Mouse (Mus musculus): ENCODE measurements around the gene Gm20388. TPM values are rescaled to one million over a fixed set of nuclear protein-coding genes. Genes with fewer than 3 reads are reported as not detected.

Gm20388 gene
- polyA plus RNA-seq, 1 experiment from 2014 or later = not detected

DNA sequence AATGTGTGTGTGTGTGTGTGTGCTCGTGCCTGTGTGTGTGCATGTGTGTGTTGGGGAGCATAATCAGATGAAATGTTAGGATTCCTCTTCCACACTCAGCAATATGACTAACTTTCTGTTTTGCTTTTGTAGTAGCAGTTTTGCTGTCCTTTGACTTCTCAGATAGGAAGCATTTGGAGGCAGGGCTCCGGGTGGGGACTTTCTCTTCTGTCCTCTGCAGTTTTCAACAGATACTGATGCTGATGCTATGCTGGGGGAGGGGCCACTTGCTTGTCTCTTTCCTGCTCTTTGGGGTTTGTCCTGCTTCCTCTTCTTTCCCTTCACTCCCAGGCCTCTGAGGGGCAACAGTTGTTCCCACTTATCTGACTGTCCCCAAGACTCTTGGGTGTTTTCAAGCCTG, 4319.2 kb downstream of the Gm20388 start:
- Histone ChIP-seq H3K9ac (ENCODE audit: low read length) (no peak overlapping the region), H3K4me3 (ENCODE audit: low read depth, low read length) (no peak overlapping the region), H3K27me3 (ENCODE audit: control insufficient read depth, insufficient read depth, low read length) (no peaks in the 10 kb centered on the region), H3K4me1 (ENCODE audit: control insufficient read depth, insufficient read depth, low read length) (peaks cover 5% of the 10 kb centered on the region; the same call in 1 of the 2 replicates), H3K27ac (replicated peaks; ENCODE audit: low read depth, low read length) (no peak overlapping the region), H3K9me3 (ENCODE audit: control insufficient read depth, low read length) (no peaks in the 10 kb centered on the region), H3K36me3 (ENCODE audit: control insufficient read depth, insufficient read depth, low read length) (no peaks in the 10 kb centered on the region), H3K4me2 (ENCODE audit: low read depth, severe bottlenecking) (no peak overlapping the region)
- ATAC-seq (ENCODE audit: insufficient number of reproducible peaks, low FRiP score, low TSS enrichment, low read depth) (no peak), DNase-seq (ENCODE audit: low spot score) (no peak)
- 69% methylated on average over 2 of the region's 2 CpGs for WGBS

DNA sequence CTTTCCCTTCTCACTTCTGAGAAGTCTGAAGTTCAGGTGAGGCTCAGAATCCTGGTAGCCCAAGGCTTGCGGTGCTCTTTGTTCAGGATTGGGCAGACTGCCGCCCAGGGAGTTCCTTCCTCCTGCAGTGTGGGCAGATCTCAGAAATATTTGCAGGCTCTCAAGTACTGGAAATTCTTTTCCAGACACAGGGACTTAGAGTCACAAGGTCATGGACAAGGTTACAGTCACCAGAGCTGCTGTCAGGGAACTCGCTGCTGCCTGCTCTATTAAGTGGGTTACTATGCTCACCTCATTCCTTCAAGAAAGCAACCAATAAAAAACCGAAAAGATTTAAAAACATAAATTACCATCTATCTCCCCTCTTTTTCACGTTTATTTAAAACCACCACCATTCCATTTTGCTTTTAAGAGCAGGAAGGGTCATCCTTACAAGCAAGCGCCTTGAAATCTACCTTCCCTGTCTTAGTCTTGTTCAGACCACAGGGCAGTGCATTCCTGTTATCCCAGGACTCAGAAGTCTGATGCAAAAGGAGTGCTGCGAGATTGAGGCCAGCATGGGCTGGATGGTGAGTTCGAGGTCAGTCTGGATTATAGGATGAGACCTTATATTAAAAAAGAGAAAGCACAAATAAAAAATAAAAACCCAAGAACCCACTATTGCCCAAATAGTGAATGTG, 4320.0 kb downstream of the Gm20388 start:
- WGBS = 54% methylated on average over 8 of the region's 8 CpGs
- ATAC-seq (ENCODE audit: insufficient number of reproducible peaks, low FRiP score, low TSS enrichment, low read depth) = no peak
- no peak overlapping the region for H3K27ac ChIP-seq (replicated peaks; ENCODE audit: low read depth, low read length)

DNA sequence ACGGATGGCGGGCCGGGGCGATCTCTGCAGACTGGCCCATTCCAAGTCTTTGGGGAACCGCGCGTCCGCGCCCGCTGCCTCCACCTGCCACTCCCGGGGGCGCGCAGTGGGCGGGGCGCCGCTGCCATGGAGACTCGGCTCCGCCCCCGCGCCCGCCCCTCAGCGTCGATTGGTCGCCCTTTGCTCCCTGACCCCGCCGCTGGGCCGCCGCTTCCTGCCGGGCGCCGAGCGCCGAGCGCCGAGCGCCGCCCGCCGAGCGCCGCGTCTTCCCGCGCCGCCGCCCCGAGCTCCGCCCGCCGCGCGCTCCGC, 4320.5 kb downstream of the Gm20388 start, which contains the start of gene Galnt2:
Gene Galnt2 (plus strand): TSS at position 216 of the 309 bp plus-strand sequence.
- H3K4me1 ChIP-seq (ENCODE audit: control insufficient read depth, insufficient read depth, low read length) = peaks cover 5% of the 10 kb centered on the region; the same call in 1 of the 2 replicates
- ATAC-seq (ENCODE audit: insufficient number of reproducible peaks, low FRiP score, low TSS enrichment, low read depth) = peak; percentile 76; the same call in 1 of the 2 replicates
- WGBS = 1% methylated on average over 47 of the region's 53 CpGs

More for the DNA sequence above, 4320.0 kb downstream of the Gm20388 start:
- Histone ChIP-seq H3K27me3 (ENCODE audit: control insufficient read depth, insufficient read depth, low read length) (no peaks in the 10 kb centered on the region), H3K9me3 (ENCODE audit: control insufficient read depth, low read length) (no peaks in the 10 kb centered on the region), H3K9ac (ENCODE audit: low read length) (no peak overlapping the region), H3K4me3 (ENCODE audit: low read depth, low read length) (0 out of 2 replicates have a peak overlapping the region, but pooled peaks have one; percentile 91), H3K4me2 (ENCODE audit: low read depth, severe bottlenecking) (peak overlapping the region; percentile 98; the same call in 1 of the 2 replicates), H3K36me3 (ENCODE audit: control insufficient read depth, insufficient read depth, low read length) (no peaks in the 10 kb centered on the region), H3K4me1 (ENCODE audit: control insufficient read depth, insufficient read depth, low read length) (peaks cover 5% of the 10 kb centered on the region; the same call in 1 of the 2 replicates)
- no peak for DNase-seq (ENCODE audit: low spot score)

DNA sequence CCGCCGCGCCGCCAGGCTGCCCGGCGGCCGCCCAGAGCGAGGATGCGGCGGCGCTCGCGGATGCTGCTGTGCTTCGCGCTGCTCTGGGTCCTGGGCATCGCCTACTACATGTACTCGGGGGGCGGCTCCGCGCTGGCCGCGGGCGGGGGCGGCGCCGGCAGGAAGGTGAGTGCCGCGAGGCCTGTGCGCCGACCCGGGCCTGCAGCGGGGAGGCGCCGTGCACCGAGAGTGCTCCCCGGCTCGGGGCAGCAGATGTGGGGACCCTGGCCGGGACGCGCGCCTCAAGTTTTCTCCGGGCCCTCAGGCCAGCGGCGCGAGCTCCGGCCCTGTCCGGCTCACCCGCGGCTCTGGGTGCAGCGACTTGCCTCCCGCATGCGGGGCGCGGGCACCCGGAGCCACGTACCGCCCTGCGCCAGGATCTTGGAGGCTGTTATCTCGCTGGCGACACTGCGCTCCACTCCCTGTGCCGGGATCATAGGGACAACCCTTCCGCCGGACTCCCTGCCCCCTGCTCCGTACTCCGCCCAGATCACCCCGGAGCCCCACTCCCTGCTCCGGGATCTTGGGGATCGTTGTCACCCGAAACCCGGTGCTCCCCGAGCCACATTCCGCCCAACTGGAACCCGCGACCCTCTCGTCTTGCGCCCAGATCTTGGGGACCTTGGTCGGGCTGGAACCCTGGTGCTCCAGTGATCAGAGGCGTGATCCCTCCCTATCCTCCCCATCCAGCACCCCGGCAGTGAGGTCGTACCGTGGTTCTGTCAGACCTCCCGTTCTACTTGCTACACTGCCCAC, 4321.0 kb downstream of the Gm20388 start:
- H3K27me3 ChIP-seq (ENCODE audit: control insufficient read depth, insufficient read depth, low read length) = no peaks in the 10 kb centered on the region
- H3K9ac ChIP-seq (ENCODE audit: low read length) = peak overlapping the region; percentile 89
- under 1% methylated on average over 75 of the region's 83 CpGs for WGBS
- H3K4me1 ChIP-seq (ENCODE audit: control insufficient read depth, insufficient read depth, low read length) = peaks cover 5% of the 10 kb centered on the region; the same call in 1 of the 2 replicates
- H3K36me3 ChIP-seq (ENCODE audit: control insufficient read depth, insufficient read depth, low read length) = no peaks in the 10 kb centered on the region
- DNase-seq (ENCODE audit: low spot score) (peak; percentile 72), ATAC-seq (ENCODE audit: insufficient number of reproducible peaks, low FRiP score, low TSS enrichment, low read depth) (peak; percentile 70)
- H3K4me3 ChIP-seq (ENCODE audit: low read depth, low read length) = peak overlapping the region; percentile 91
- peak overlapping the region; percentile 98 for H3K4me2 ChIP-seq (ENCODE audit: low read depth, severe bottlenecking)
- H3K9me3 ChIP-seq (ENCODE audit: control insufficient read depth, low read length) = no peaks in the 10 kb centered on the region
- 0 out of 2 replicates have a peak overlapping the region, but pooled peaks have one; percentile 6 for H3K27ac ChIP-seq (replicated peaks; ENCODE audit: low read depth, low read length)

More for the DNA sequence above, 4320.5 kb downstream of the Gm20388 start, which contains the start of gene Galnt2:
- Histone ChIP-seq H3K4me3 (ENCODE audit: low read depth, low read length) (peak within 1 kb of the TSS; percentile 91), H3K9ac (ENCODE audit: low read length) (peak within 1 kb of the TSS; percentile 89), H3K27me3 (ENCODE audit: control insufficient read depth, insufficient read depth, low read length) (no peaks in the 10 kb centered on the region), H3K36me3 (ENCODE audit: control insufficient read depth, insufficient read depth, low read length) (no peaks in the 10 kb centered on the region), H3K9me3 (ENCODE audit: control insufficient read depth, low read length) (no peaks in the 10 kb centered on the region), H3K27ac (replicated peaks; ENCODE audit: low read depth, low read length) (0 out of 2 replicates have a peak within 1 kb of the TSS, but pooled peaks have one; percentile 6), H3K4me2 (ENCODE audit: low read depth, severe bottlenecking) (peak within 1 kb of the TSS; percentile 98)
- DNase-seq (ENCODE audit: low spot score) = peak; percentile 87

DNA sequence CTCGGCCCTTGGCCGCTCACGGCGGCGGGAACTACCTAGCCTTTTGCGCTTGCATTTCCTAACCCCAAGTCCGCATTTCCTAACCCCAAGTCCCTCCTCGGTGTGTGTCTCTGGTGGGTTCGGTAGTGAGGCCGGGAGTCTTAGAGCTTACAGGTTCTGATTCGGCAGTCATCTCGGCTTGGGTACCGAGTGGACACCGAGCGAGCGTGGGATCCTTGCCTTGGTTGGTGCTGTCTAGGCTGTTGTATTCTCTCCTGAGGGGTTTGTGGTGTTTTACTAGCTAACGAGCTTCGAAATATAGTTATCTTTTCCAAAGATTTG, 4321.6 kb downstream of the Gm20388 start:
- DNase-seq (ENCODE audit: low spot score) = no peak
- 4% methylated on average over 18 of the region's 18 CpGs for WGBS
- Histone ChIP-seq H3K36me3 (ENCODE audit: control insufficient read depth, insufficient read depth, low read length) (no peaks in the 10 kb centered on the region), H3K4me3 (ENCODE audit: low read depth, low read length) (peak overlapping the region; percentile 91), H3K4me2 (ENCODE audit: low read depth, severe bottlenecking) (peak overlapping the region; percentile 98), H3K9me3 (ENCODE audit: control insufficient read depth, low read length) (no peaks in the 10 kb centered on the region), H3K27ac (replicated peaks; ENCODE audit: low read depth, low read length) (no peak overlapping the region), H3K9ac (ENCODE audit: low read length) (peak overlapping the region; percentile 89), H3K27me3 (ENCODE audit: control insufficient read depth, insufficient read depth, low read length) (no peaks in the 10 kb centered on the region), H3K4me1 (ENCODE audit: control insufficient read depth, insufficient read depth, low read length) (peaks cover 5% of the 10 kb centered on the region; the same call in 1 of the 2 replicates)
- ATAC-seq (ENCODE audit: insufficient number of reproducible peaks, low FRiP score, low TSS enrichment, low read depth) = no peak

DNA sequence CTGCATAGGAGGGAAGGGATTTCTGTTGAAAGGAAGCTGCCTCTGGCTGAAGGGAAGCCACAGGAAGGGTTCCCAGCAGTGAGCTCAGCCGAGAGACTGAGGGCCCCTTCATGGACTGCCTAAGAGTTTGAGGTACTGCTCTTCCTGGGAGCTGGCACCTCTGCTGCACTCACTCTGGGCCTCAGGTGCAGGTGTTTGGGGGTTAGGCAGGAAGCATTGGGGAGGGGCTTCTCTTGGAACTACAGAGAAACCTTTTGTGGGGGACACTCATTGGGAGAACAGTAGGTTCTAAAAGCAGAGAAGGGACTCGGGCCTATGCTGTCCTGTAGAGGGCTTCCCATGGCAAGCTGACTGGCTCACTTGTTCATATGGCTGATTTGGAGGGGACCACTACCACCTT, 4323.9 kb downstream of the Gm20388 start:
- DNase-seq (ENCODE audit: low spot score) (no peak), ATAC-seq (ENCODE audit: insufficient number of reproducible peaks, low FRiP score, low TSS enrichment, low read depth) (no peak)
- Histone ChIP-seq H3K27ac (replicated peaks; ENCODE audit: low read depth, low read length) (no peak overlapping the region), H3K9ac (ENCODE audit: low read length) (no peak overlapping the region), H3K4me2 (ENCODE audit: low read depth, severe bottlenecking) (no peak overlapping the region), H3K4me3 (ENCODE audit: low read depth, low read length) (no peak overlapping the region), H3K27me3 (ENCODE audit: control insufficient read depth, insufficient read depth, low read length) (no peaks in the 10 kb centered on the region), H3K36me3 (ENCODE audit: control insufficient read depth, insufficient read depth, low read length) (no peaks in the 10 kb centered on the region), H3K4me1 (ENCODE audit: control insufficient read depth, insufficient read depth, low read length) (peaks cover 9% of the 10 kb centered on the region), H3K9me3 (ENCODE audit: control insufficient read depth, low read length) (no peaks in the 10 kb centered on the region)
- 69% methylated on average over 2 of the region's 2 CpGs for WGBS

DNA sequence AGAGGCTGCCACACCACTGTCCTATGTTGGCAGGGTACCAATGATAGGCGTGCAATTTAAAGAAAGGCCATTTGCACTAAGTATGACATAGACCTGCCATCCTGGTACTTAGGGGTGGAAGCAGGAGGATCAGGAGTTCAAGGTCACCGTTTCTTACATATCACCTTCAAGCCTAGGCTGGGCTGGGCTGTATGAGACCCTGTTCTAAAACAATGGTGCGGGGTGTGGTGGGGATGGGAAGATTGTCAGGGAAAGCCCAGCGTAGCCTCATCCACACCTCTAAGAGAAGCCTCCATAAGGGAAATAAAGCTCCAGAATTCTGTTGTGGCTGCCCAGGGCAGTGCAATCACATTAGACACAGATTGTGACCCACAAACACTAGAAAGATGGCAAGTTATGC, 4324.9 kb downstream of the Gm20388 start:
- WGBS = 92% methylated on average over 4 of the region's 4 CpGs
- Histone ChIP-seq H3K4me1 (ENCODE audit: control insufficient read depth, insufficient read depth, low read length) (peaks cover 13% of the 10 kb centered on the region), H3K27ac (replicated peaks; ENCODE audit: low read depth, low read length) (no peak overlapping the region), H3K4me3 (ENCODE audit: low read depth, low read length) (no peak overlapping the region), H3K27me3 (ENCODE audit: control insufficient read depth, insufficient read depth, low read length) (no peaks in the 10 kb centered on the region), H3K4me2 (ENCODE audit: low read depth, severe bottlenecking) (no peak overlapping the region), H3K36me3 (ENCODE audit: control insufficient read depth, insufficient read depth, low read length) (no peaks in the 10 kb centered on the region), H3K9me3 (ENCODE audit: control insufficient read depth, low read length) (no peaks in the 10 kb centered on the region), H3K9ac (ENCODE audit: low read length) (no peak overlapping the region)
- DNase-seq (ENCODE audit: low spot score) (no peak), ATAC-seq (ENCODE audit: insufficient number of reproducible peaks, low FRiP score, low TSS enrichment, low read depth) (no peak)

DNA sequence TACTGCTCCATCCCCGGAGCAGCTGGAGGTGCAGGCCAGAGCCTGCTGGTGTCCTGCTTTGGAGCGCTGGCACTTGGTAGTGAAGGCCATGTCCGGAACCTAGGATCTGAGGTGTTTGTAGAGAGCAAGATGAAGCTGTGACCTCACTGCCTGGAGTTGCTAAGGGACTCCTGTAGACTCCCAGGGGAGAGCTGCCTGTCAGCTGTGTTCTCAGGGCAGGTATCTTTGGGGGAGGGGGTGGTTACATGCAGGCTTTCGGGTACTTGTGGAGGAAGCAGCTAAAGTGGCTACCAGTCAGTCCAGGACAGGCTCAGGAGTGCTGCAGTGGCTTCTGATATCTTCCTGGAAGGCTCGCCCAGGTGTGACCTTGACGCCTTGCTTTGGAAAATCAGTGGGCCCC, 4328.7 kb downstream of the Gm20388 start:
- Histone ChIP-seq H3K4me2 (ENCODE audit: low read depth, severe bottlenecking) (no peak overlapping the region), H3K4me3 (ENCODE audit: low read depth, low read length) (no peak overlapping the region), H3K4me1 (ENCODE audit: control insufficient read depth, insufficient read depth, low read length) (peaks cover 8% of the 10 kb centered on the region; the same call in 1 of the 2 replicates), H3K27me3 (ENCODE audit: control insufficient read depth, insufficient read depth, low read length) (no peaks in the 10 kb centered on the region), H3K9ac (ENCODE audit: low read length) (no peak overlapping the region; the same call in 1 of the 2 replicates), H3K36me3 (ENCODE audit: control insufficient read depth, insufficient read depth, low read length) (peaks cover 6% of the 10 kb centered on the region), H3K27ac (replicated peaks; ENCODE audit: low read depth, low read length) (no peak overlapping the region), H3K9me3 (ENCODE audit: control insufficient read depth, low read length) (no peaks in the 10 kb centered on the region)
- no peak for DNase-seq (ENCODE audit: low spot score)
- no peak for ATAC-seq (ENCODE audit: insufficient number of reproducible peaks, low FRiP score, low TSS enrichment, low read depth)
- WGBS = 62% methylated on average over 6 of the region's 6 CpGs
